Mouse (Mus musculus) hindbrain, embryonic 15.5 days (tissue): ENCODE results near the gene Ebf1. TPM values are rescaled to one million over a fixed set of nuclear protein-coding genes. Genes with fewer than 3 reads are reported as not detected.

Experiments
- ATAC-seq: fragments of 200-750 bp; cut with Nextera tagmentation; 2 replicates; pipeline ENCODE4 v1.8.0; 2017; ENCODE audit warnings: low read depth, moderate number of reproducible peaks, moderate TSS enrichment; ENCODE audit not compliant: low FRiP score
- H3K27ac ChIP-seq: fragments of 300-500 bp; sonication (generic); replicated peaks from 2 replicates; pipeline ENCODE4 v1.5.1; 2015; ENCODE audit warnings: mild to moderate bottlenecking, inconsistent platforms
- H3K27me3 ChIP-seq: fragments of 300-500 bp; sonication (generic); 2 replicates; pipeline ENCODE4 v1.6.1; 2015; ENCODE audit warnings: control low read depth, inconsistent platforms
- H3K36me3 ChIP-seq: fragments of 300-500 bp; sonication (generic); 2 replicates; pipeline ENCODE4 v1.6.1; 2015; ENCODE audit warnings: control low read depth, inconsistent platforms
- H3K4me1 ChIP-seq: fragments of 300-500 bp; sonication (generic); replicated peaks from 2 replicates; pipeline ENCODE4 v1.6.1; 2015; ENCODE audit warnings: control low read depth, inconsistent platforms
- H3K4me2 ChIP-seq: fragments of 300-500 bp; sonication (generic); 2 replicates; pipeline ENCODE4 v1.6.1; 2015; ENCODE audit warnings: moderate library complexity, mild to moderate bottlenecking, inconsistent platforms
- H3K4me3 ChIP-seq: fragments of 300-500 bp; sonication (generic); 2 replicates; pipeline ENCODE4 v1.5.1; 2015; ENCODE audit warnings: mild to moderate bottlenecking, inconsistent platforms
- H3K9ac ChIP-seq: fragments of 300-500 bp; sonication (generic); 2 replicates; pipeline ENCODE4 v1.6.1; 2015; ENCODE audit warnings: inconsistent platforms
- H3K9me3 ChIP-seq: fragments of 300-500 bp; sonication (generic); 2 replicates; pipeline ENCODE4 v1.6.1; 2016; ENCODE audit warnings: control low read depth, inconsistent platforms
- WGBS: fragments of 180-500 bp; shearing (Covaris S2); methylation state at CpG from one replicate; pipeline ENCODE4 v1.1.7; 2015; 5-methylcytosine and 5-hydroxymethylcytosine counted together
- polyA plus RNA-seq: library from polyadenylated mRNA; unstranded; fragments of >200 nt; fragmentation: Nextera tagmentation; extraction: Ambion mirVana; gene quantifications from 2 replicates; pipeline ENCODE4 v1.2.1, GENCODE M21; 2015

The Ebf1 gene
- polyA plus RNA-seq, 1 experiment from 2014 or later, result 139 TPM

DNA sequence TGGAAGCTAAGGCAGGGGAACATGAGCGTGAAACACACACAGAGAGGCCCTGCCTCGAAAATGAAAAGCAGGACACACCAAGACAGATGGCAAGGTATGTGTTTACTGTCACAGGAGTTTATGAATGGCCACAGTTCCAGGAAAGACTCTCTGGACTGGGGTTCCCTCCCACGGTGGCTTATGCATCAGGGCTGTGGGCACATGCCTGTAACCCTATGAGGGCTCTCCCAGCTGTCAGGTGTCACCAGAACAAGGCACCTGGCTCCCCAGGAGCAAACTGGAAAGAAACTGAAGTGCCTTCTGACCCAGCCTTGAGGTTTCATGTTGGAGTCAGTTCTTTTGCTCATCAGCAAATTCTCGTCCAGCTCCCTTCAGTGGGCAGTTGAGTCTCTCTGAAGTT, 141.7 kb downstream of the Ebf1 start:
- Histone ChIP-seq H3K4me3 (no peak overlapping the region), H3K4me1 (peaks cover 16% of the 10 kb centered on the region), H3K4me2 (no peak overlapping the region), H3K36me3 (no peaks in the 10 kb centered on the region), H3K9ac (no peak overlapping the region), H3K9me3 (no peaks in the 10 kb centered on the region), H3K27ac (no peak overlapping the region), H3K27me3 (no peaks in the 10 kb centered on the region)
- no peak for ATAC-seq
- 73% methylated on average over 4 of the region's 4 CpGs for WGBS

DNA sequence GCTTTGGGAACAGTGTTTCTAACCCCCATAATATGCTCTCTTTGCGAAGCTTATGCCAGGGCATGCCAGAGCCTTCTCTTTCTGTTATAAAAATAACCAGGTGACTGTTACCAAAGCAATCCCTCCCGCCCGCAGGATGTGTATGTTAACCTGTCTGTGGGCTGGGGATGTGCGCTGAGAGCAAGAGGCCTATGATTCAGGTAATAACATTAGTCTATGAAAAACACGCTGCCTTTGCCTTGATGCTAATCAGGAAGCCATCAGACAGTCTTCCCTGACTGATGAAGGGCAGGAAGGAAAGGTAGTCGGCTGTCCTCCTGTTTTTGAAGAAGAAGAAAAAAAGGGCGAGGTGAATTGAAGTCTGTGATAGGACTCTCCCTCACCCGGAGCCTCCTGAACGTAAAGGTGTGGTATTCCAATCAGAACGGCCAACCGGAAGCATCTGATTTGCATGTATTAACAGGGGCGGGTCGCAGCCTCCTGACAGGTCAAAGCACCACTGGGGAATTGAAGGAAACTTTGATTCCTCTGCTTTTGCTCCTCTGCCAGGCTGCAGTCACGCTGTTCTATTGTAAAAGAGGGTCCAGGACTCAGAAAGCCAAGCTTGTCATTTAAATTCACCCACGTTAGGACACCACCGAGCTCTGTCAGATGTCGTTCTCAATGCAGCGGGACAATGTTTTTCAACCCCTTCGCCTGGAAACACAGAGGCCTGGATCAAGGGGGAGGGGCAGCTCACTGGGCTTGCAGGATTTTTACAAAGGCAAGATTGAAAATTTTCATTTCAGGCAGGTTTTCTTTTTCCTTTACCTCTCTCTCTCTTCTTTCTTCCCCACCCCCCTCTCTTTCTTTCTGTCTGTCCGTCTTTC, 144.2 kb downstream of the Ebf1 start:
- WGBS, result 11% methylated on average over 20 of the region's 20 CpGs
- Histone ChIP-seq H3K4me3 (0 out of 2 replicates have a peak overlapping the region, but pooled peaks have one; percentile 4), H3K9me3 (no peaks in the 10 kb centered on the region), H3K27me3 (no peaks in the 10 kb centered on the region), H3K27ac (no peak overlapping the region; the same call in 1 of the 2 replicates), H3K9ac (no peak overlapping the region), H3K36me3 (no peaks in the 10 kb centered on the region), H3K4me1 (peaks cover 24% of the 10 kb centered on the region), H3K4me2 (peak overlapping the region; percentile 48)
- ATAC-seq, result 0 out of 2 replicates have a peak, but pooled peaks have one; percentile 16

DNA sequence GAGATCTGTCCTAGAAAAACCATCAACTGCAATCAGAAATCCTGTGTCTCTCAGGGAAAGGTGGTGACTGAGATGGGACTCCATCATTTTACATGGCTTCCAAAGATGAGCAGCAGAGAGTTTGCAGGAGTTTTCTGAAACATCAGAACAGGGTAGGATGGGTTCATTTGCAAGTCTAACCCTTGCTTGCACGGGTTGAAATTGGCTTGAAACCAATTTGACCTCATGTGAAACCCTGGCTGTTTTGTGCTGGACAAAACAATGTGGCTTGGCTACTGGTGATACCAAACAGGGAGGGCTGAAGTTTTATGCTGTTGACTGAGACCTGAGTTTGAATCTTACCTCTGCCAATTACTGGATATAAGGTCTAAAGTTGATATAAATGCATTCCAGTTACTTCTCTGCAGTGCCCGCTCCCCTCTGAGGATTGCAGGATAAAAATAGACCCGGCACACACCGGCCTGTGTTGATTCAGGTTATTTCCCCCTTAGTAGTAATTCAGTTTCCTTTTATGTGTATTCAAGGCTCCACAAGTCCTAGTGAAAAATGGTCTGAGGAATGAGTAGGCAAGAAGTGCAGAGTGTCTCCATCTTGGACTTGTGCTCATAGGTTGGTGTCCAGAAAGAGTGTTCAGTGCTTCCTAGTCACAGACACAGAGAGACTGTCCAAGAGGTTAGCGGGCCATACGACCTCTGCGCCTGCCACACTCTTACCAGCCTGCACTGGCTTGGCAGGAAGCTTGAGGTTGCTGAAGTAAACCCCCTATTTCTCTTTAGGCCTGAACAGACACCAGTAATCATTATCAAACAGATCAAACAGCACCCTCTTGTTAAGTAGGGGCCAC, 147.1 kb downstream of the Ebf1 start:
- WGBS, result 74% methylated on average over 7 of the region's 7 CpGs

DNA sequence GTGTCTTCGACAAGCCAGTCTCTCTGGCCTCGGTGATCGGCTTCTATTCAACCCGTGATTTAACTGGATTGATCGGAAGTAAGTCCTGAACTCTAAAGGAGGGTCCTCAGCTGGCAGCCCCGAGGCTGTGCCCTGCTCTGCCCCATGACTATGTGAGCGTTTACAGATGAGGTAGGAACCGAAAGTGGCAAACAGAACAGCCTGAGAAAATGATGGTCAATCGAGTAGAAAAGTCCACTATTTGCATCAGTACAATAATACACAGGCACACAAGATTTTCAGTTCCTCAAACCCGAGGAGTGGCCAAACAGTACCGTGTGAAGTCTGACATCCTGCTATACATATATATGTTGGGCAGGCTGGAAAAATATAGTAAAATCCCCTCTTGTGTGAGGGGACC, 147.9 kb downstream of the Ebf1 start:
- H3K9ac ChIP-seq, result no peak overlapping the region
- no peaks in the 10 kb centered on the region for H3K36me3 ChIP-seq
- H3K27ac ChIP-seq, result no peak overlapping the region
- H3K4me3 ChIP-seq, result no peak overlapping the region
- no peaks in the 10 kb centered on the region for H3K9me3 ChIP-seq
- H3K4me1 ChIP-seq, result peaks cover 41% of the 10 kb centered on the region
- no peak overlapping the region for H3K4me2 ChIP-seq
- H3K27me3 ChIP-seq, result no peaks in the 10 kb centered on the region
- 59% methylated on average over 11 of the region's 11 CpGs for WGBS
- ATAC-seq, result no peak

More for the DNA sequence above, 147.1 kb downstream of the Ebf1 start:
- ATAC-seq, result no peak
- Histone ChIP-seq H3K27ac (no peak overlapping the region), H3K4me2 (no peak overlapping the region), H3K9me3 (no peaks in the 10 kb centered on the region), H3K9ac (no peak overlapping the region), H3K36me3 (no peaks in the 10 kb centered on the region), H3K4me3 (no peak overlapping the region), H3K4me1 (peaks cover 41% of the 10 kb centered on the region), H3K27me3 (no peaks in the 10 kb centered on the region)

DNA sequence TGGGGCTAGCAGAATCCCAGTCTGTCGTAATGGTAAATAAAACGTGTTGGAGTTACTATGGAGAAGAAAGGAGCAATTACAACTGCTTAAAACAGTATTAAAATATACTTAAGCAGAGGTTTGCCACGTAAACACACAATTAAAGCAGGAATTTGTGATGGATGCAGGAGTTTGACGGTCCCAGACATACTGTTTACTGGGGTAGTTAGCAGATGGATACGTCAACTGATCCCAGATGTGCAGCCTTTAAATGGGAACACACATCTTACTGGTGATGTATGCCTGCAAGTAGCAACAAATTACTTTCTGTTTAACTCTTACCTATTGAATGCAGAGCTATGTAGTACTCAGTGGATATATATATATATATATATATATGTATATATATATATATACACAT, 149.1 kb downstream of the Ebf1 start:
- Histone ChIP-seq H3K4me1 (peaks cover 43% of the 10 kb centered on the region), H3K36me3 (no peaks in the 10 kb centered on the region)
- WGBS, result 58% methylated on average over 5 of the region's 5 CpGs

DNA sequence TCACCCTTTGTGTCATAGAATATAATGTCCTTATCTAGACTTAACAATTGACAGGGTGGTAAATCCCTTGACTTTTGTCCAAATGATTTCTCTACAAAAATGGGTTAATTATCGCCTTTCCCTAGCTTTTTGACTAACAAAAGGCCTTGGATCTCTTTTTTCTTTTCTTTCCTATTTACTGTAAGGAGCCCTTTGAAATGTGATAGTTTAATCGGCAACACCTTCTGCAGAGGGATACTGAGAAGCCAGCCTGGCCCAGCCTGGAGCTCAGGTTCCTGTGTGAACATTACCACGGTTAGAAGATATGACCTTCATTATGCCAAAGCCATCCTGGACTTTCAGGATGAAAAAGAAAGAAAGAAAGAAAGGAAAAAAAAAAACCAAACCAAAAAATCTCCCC, 150.2 kb downstream of the Ebf1 start:
- no peak overlapping the region for H3K9ac ChIP-seq
- peaks cover 43% of the 10 kb centered on the region for H3K4me1 ChIP-seq
- H3K36me3 ChIP-seq, result no peaks in the 10 kb centered on the region
- 15% methylated on average over 3 of the region's 3 CpGs for WGBS
- no peak overlapping the region for H3K4me2 ChIP-seq
- H3K27me3 ChIP-seq, result no peaks in the 10 kb centered on the region
- H3K27ac ChIP-seq, result no peak overlapping the region; the same call in 1 of the 2 replicates
- H3K9me3 ChIP-seq, result no peaks in the 10 kb centered on the region
- no peak overlapping the region for H3K4me3 ChIP-seq
- no peak for ATAC-seq

More for the DNA sequence above, 149.1 kb downstream of the Ebf1 start:
- ATAC-seq, result no peak
- Histone ChIP-seq H3K9ac (no peak overlapping the region), H3K27me3 (no peaks in the 10 kb centered on the region), H3K4me2 (no peak overlapping the region), H3K4me3 (no peak overlapping the region), H3K27ac (no peak overlapping the region), H3K9me3 (no peaks in the 10 kb centered on the region)

DNA sequence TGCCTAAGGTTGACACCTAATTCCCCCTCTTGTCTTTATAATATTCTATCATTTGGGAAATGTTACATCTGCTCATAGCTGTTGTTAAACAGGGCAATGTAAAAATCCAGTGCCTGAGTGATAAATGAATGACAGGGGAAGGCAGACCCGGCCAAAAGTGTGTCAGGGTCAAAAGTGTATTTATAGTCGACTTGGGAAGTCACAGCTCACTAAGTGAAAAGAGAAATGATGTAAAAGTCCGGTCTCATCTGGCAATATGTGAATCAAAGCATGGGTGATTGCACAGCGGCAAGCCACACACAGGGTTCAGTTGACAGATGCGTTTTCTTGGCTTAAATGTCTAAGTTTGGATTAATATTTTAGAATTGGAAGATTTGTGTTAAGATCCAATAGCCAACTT, 151.2 kb downstream of the Ebf1 start:
- Histone ChIP-seq H3K27ac (no peak overlapping the region), H3K27me3 (no peaks in the 10 kb centered on the region), H3K9ac (no peak overlapping the region), H3K4me3 (no peak overlapping the region), H3K36me3 (no peaks in the 10 kb centered on the region), H3K9me3 (no peaks in the 10 kb centered on the region), H3K4me2 (no peak overlapping the region), H3K4me1 (peaks cover 45% of the 10 kb centered on the region)
- no peak for ATAC-seq
- 56% methylated on average over 5 of the region's 5 CpGs for WGBS

DNA sequence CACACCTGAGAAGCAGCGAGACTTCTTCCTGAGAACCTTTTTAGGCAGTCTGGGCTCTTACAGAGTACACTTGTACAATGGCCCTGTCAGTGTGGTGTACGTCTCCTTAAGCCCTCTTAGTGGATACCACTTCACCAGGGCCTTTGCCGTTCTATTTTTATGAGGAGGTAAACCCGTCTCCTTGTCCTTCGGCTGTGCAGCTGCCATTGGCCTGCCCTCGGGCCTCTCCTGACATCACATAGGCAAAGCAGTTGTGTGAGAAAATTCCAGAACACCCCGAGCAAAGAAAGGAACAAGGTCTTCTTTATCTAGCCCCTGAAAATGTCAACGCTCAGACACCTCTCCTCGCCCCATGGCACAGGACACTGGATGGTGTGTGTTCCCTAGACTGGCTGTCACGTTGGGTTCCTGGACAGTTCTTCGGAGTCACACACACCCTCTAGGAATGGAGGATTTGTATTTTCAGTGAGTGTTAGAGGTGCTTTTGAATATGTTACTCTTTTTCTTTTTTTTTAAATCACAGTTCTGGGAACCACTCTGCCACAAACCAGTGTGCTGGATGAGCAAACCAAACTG, 154.0 kb downstream of the Ebf1 start:
- Histone ChIP-seq H3K27me3 (no peaks in the 10 kb centered on the region), H3K4me1 (peaks cover 36% of the 10 kb centered on the region), H3K4me2 (no peak overlapping the region), H3K9me3 (no peaks in the 10 kb centered on the region), H3K27ac (no peak overlapping the region), H3K36me3 (no peaks in the 10 kb centered on the region), H3K4me3 (no peak overlapping the region), H3K9ac (no peak overlapping the region)
- ATAC-seq, result no peak
- 84% methylated on average over 11 of the region's 11 CpGs for WGBS

DNA sequence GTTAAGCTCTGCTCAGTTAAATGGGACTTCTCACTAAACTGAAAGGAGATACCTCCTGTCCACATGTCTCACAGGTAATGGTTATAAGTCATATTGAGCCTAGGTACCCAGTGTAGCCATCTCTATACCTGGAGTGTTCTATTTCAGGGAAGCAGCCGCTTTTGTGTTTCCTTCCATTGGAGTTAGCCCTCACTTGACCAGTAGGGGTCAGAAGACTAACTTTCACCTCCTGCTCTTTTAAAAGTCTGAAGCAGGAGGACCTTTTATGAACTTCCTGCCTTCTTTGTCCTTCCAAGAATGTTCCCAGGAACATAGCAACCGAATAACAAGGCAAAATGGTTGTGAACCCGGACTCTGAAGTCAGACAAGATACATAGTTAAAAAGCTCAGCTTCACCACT, 157.3 kb downstream of the Ebf1 start:
- no peaks in the 10 kb centered on the region for H3K27me3 ChIP-seq
- ATAC-seq, result no peak
- no peak overlapping the region for H3K27ac ChIP-seq
- no peak overlapping the region for H3K4me3 ChIP-seq
- peaks cover 26% of the 10 kb centered on the region for H3K4me1 ChIP-seq
- H3K36me3 ChIP-seq, result no peaks in the 10 kb centered on the region
- WGBS, result 78% methylated on average over 3 of the region's 3 CpGs
- H3K9me3 ChIP-seq, result no peaks in the 10 kb centered on the region
- no peak overlapping the region for H3K9ac ChIP-seq
- H3K4me2 ChIP-seq, result no peak overlapping the region

DNA sequence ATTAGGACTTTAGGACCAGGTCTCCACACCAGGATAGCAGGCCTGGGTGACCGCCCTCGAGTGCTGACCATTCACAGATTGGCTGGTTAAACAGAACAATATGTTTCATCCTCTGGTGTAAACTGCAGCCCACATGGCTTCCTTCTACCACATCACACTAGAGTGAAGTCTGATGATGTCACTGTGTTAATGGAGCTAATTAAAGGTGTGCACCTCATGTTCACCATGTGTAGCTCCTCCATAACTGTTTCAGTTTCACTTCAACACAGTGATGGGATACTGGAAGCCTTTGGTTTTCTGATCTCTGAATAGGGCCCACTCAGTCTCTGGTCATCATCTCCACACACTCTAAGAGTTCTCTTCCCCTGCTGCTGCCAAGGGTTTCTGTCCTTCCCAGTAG, 158.4 kb downstream of the Ebf1 start:
- Histone ChIP-seq H3K9ac (no peak overlapping the region), H3K4me2 (no peak overlapping the region), H3K27ac (no peak overlapping the region), H3K4me3 (no peak overlapping the region), H3K9me3 (no peaks in the 10 kb centered on the region), H3K36me3 (no peaks in the 10 kb centered on the region), H3K27me3 (no peaks in the 10 kb centered on the region), H3K4me1 (peaks cover 23% of the 10 kb centered on the region)
- 93% methylated on average over 2 of the region's 2 CpGs for WGBS
- ATAC-seq, result no peak

DNA sequence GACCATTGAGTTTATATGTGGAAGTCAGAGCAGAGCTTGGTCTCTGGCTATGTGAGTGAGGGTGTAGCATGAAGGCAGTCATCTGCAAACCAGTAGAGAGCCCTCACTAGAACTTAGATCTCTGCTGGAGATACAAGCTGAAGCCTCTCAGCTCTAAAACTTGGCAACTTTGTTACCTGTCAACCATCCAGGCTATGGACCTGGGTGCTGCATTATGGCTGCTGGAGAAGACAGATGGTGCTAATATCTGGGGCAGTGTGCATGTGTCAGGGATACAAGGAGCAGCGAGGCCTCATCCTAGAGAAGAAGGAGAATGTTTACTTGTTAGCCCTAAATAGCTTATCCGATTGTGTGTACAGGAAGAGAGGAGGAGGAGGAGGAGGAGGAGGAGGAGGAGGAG, 159.4 kb downstream of the Ebf1 start:
- Histone ChIP-seq H3K4me3 (no peak overlapping the region), H3K36me3 (no peaks in the 10 kb centered on the region), H3K9ac (no peak overlapping the region), H3K27me3 (no peaks in the 10 kb centered on the region), H3K4me1 (peaks cover 18% of the 10 kb centered on the region), H3K9me3 (no peaks in the 10 kb centered on the region), H3K4me2 (no peak overlapping the region), H3K27ac (no peak overlapping the region)
- 85% methylated on average over 1 of the region's 2 CpGs for WGBS
- no peak for ATAC-seq
